Mouse (Mus musculus) forebrain, embryonic 11.5 days (tissue): ENCODE measurements around the gene Pafah2. TPM values are rescaled to one million over a fixed set of nuclear protein-coding genes. Genes with fewer than 3 reads are reported as not detected.

Experiments
- ATAC-seq: fragments of 200-750 bp; cut with Nextera tagmentation; replicated peaks from 2 replicates; pipeline ENCODE4 v1.8.0; 2017; ENCODE audit warnings: moderate TSS enrichment; ENCODE audit not compliant: low FRiP score
- DNase-seq: peaks from one replicate; pipeline ENCODE4 v3.0.0-alpha.2; 2017; ENCODE audit warnings: low spot score
- H3K27ac ChIP-seq: fragments of 300-500 bp; sonication (generic); 2 replicates; pipeline ENCODE4 v1.5.1; 2014; ENCODE audit warnings: low read depth, low read length
- H3K27me3 ChIP-seq: fragments of 300-500 bp; sonication (generic); 2 replicates; pipeline ENCODE4 v1.6.1; 2014; ENCODE audit warnings: mild to moderate bottlenecking, low read length, mixed read lengths; ENCODE audit not compliant: control insufficient read depth, insufficient read depth
- H3K36me3 ChIP-seq: fragments of 300-500 bp; sonication (generic); 2 replicates; pipeline ENCODE4 v1.6.1; 2014; ENCODE audit warnings: mild to moderate bottlenecking, low read length, moderate library complexity, mixed read lengths; ENCODE audit not compliant: control insufficient read depth, insufficient read depth
- H3K4me1 ChIP-seq: fragments of 300-500 bp; sonication (generic); replicated peaks from 2 replicates; pipeline ENCODE4 v1.6.1; 2014; ENCODE audit warnings: low read length, mixed read lengths; ENCODE audit not compliant: control insufficient read depth, insufficient read depth
- H3K4me2 ChIP-seq: fragments of 300-500 bp; sonication (generic); 2 replicates; pipeline ENCODE4 v1.6.1; 2014; ENCODE audit warnings: low read depth, mild to moderate bottlenecking, low read length, moderate library complexity, mixed read lengths; ENCODE audit not compliant: severe bottlenecking
- H3K4me3 ChIP-seq: fragments of 300-500 bp; sonication (generic); 2 replicates; pipeline ENCODE4 v1.5.1; 2014; ENCODE audit warnings: low read depth, low read length
- H3K9ac ChIP-seq: fragments of 300-500 bp; sonication (generic); 2 replicates; pipeline ENCODE4 v1.6.1; 2014; ENCODE audit warnings: low read length
- H3K9me3 ChIP-seq: fragments of 300-500 bp; sonication (generic); 2 replicates; pipeline ENCODE4 v1.6.1; 2016; ENCODE audit warnings: low read length, mixed read lengths; ENCODE audit not compliant: control insufficient read depth
- whole genome bisulfite sequencing: fragments of 180-500 bp; shearing (Covaris S2); extraction: QIAGEN DNeasy Blood & Tissue Kit; methylation state at CpG from one replicate; pipeline ENCODE4 v1.1.7; 2014; 5-methylcytosine and 5-hydroxymethylcytosine counted together
- polyA plus RNA-seq: library from polyadenylated mRNA; unstranded; fragments of >200 nt; fragmentation: Nextera tagmentation; extraction: Ambion mirVana; gene quantifications from 2 replicates; pipeline ENCODE4 v1.2.1, GENCODE M21; 2014

Pafah2 gene
- polyA plus RNA-seq: 7.2 and 8.8 TPM in 2 replicates

DNA sequence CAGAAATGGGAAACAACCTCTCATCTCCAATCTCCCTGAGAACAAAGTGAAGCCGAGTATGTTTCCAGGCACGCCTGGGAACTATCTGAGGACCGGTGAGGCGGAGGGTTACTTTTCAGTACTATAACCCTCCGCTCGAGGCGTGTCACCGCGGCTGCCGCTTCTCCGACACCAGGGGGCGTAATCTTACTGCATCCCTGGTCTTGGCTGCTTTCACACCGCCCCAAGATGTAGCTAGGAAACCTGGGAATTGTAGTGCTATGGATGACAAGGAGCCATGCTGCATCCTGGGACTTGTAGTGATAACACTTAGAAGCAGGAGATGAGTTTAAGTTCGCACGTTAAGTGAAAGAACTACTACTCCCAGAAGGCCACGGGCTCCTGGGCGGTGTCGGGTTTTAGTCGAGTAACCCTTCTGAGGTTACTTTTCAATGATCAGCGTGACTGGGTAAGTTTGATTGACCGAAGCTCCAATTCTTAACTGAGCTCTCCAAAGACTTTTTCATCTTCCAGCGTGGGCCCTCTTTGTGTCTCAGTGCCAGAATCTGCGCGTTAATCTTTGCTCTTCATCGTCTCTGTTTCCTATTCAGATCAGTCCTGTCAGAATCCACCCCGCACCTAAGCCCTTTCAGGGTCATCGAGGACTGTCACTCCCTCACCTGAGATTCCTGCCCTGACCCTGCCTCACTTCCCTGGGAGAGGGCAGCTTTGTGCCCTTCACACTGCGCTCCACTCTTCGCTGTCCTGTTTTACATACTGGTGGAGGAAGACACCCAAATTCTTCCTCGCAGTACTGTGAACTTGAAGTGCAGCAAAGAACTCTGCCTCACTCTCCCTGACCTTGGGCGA, at the start of gene Pafah2:
Pafah2 (plus strand) TSS at position 344 of the 849 bp plus-strand sequence.
- WGBS: 1% methylated on average over 31 of the region's 31 CpGs

DNA sequence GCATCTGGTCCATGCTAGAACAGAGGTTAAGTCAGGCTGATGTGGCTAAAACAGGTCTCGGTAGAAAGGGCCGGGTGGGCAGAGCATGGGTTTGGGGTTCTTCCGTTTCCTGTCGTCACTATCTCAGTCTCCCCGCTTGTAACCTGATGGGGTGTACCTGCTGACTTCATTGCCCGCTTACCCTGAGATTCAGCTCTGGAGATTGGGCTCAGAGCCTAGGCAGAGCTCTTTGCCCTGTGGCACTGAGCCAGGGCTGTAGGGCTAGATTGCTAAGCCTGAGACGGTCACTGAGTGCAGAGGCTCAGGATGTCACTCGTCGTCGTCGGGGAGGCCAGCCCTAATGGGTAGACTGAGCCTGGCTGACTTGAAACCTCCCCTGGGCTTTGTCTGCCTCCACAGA, 48.0 kb upstream of the Pafah2 start:
- ATAC-seq (no peak), DNase-seq (no peak)
- H3K27me3 ChIP-seq: peaks cover 15% of the 10 kb centered on the region
- H3K4me2 ChIP-seq: no peak overlapping the region
- no peak overlapping the region for H3K9ac ChIP-seq
- H3K4me3 ChIP-seq: no peak overlapping the region
- no peak overlapping the region for H3K27ac ChIP-seq
- 82% methylated on average over 11 of the region's 11 CpGs for WGBS
- H3K9me3 ChIP-seq: no peaks in the 10 kb centered on the region
- H3K36me3 ChIP-seq: no peaks in the 10 kb centered on the region
- peaks cover 5% of the 10 kb centered on the region; the same call in 1 of the 2 replicates for H3K4me1 ChIP-seq

More for the DNA sequence above, at the start of gene Pafah2:
- Histone ChIP-seq H3K9me3 (peaks cover 2% of the 10 kb centered on the region; the same call in 1 of the 2 replicates), H3K4me3 (peak within 1 kb of the TSS; percentile 47), H3K36me3 (no peaks in the 10 kb centered on the region), H3K4me1 (peaks cover 9% of the 10 kb centered on the region), H3K27me3 (no peaks in the 10 kb centered on the region), H3K9ac (peak within 1 kb of the TSS; percentile 66), H3K4me2 (peak within 1 kb of the TSS; percentile 83), H3K27ac (no peak within 1 kb of the TSS)
- peak; percentile 95 for DNase-seq
- peak; percentile 96 for ATAC-seq

DNA sequence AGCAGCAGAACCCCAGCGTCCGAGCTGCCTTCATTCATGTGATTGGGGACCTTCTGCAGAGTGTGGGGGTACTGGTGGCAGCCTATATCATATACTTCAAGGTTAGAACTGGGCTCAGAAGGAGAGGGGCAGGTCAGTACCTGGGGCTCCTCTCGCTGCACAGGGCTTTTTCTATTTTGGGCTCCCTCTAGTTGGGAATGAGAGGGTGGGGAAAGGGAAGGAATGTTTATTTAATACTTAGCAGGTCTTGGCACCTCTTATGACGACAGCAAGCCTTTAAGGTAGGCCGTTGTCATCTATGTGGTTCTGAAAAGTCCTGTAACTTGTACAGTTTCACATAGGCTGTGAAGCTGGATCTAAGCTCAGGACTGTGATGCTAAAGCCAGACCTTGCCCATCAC, 47.6 kb upstream of the Pafah2 start:
- Histone ChIP-seq H3K27me3 (peaks cover 10% of the 10 kb centered on the region), H3K36me3 (no peaks in the 10 kb centered on the region), H3K4me1 (no peaks in the 10 kb centered on the region), H3K9me3 (no peaks in the 10 kb centered on the region), H3K27ac (no peak overlapping the region), H3K9ac (no peak overlapping the region), H3K4me2 (no peak overlapping the region), H3K4me3 (no peak overlapping the region)
- 81% methylated on average over 5 of the region's 5 CpGs for WGBS
- ATAC-seq (no peak), DNase-seq (no peak)

DNA sequence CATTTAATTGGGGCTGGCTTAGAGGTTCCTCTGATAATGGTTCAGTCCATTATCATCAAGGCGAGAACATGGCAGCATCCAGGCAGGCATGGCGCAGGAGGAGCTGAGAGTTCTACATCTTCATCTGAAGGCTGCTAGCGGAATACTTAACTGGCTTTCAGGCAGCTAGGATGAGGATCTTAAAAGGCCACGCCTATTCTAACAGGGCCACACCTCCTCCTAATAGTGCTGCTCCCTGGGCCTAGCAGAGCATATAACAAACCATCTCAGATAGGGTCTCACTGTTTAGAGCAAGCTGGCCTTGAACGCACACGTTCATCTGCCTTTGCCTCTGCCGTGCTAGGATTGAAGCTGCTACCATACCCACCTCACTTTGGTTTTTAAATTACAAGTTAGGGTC, 46.3 kb upstream of the Pafah2 start:
- Histone ChIP-seq H3K36me3 (no peaks in the 10 kb centered on the region), H3K4me3 (no peak overlapping the region), H3K4me1 (no peaks in the 10 kb centered on the region), H3K27me3 (no peaks in the 10 kb centered on the region; the same call in 1 of the 2 replicates), H3K9ac (no peak overlapping the region), H3K9me3 (no peaks in the 10 kb centered on the region), H3K4me2 (no peak overlapping the region), H3K27ac (no peak overlapping the region)
- WGBS: 84% methylated on average over 7 of the region's 7 CpGs
- no peak for ATAC-seq
- no peak for DNase-seq

DNA sequence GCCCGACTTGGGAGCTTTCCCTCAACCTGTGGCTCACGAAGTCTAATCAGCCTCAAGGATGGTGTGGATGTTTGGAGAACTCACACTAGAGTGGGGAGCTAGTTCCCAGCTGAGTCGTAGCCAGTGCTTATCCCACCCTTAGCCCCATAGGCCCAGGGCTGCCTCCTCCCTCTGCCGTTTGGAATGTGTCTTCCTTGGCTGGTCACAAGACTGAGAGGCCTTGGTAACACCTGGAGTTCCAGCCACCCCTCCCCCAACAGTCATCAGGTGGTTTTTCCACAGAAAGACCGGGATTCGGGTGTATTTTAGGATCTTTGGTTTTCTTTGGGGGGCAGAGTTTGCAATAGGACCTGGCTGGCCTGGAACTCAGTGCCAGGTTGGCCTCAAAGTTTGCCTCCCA, 45.5 kb upstream of the Pafah2 start:
- DNase-seq (no peak), ATAC-seq (no peak)
- H3K4me3 ChIP-seq: no peak overlapping the region
- no peak overlapping the region for H3K27ac ChIP-seq
- no peak overlapping the region for H3K9ac ChIP-seq
- no peak overlapping the region for H3K4me2 ChIP-seq
- H3K36me3 ChIP-seq: no peaks in the 10 kb centered on the region
- H3K27me3 ChIP-seq: no peaks in the 10 kb centered on the region; the same call in 1 of the 2 replicates
- H3K9me3 ChIP-seq: no peaks in the 10 kb centered on the region
- 87% methylated on average over 6 of the region's 6 CpGs for WGBS
- H3K4me1 ChIP-seq: no peaks in the 10 kb centered on the region

DNA sequence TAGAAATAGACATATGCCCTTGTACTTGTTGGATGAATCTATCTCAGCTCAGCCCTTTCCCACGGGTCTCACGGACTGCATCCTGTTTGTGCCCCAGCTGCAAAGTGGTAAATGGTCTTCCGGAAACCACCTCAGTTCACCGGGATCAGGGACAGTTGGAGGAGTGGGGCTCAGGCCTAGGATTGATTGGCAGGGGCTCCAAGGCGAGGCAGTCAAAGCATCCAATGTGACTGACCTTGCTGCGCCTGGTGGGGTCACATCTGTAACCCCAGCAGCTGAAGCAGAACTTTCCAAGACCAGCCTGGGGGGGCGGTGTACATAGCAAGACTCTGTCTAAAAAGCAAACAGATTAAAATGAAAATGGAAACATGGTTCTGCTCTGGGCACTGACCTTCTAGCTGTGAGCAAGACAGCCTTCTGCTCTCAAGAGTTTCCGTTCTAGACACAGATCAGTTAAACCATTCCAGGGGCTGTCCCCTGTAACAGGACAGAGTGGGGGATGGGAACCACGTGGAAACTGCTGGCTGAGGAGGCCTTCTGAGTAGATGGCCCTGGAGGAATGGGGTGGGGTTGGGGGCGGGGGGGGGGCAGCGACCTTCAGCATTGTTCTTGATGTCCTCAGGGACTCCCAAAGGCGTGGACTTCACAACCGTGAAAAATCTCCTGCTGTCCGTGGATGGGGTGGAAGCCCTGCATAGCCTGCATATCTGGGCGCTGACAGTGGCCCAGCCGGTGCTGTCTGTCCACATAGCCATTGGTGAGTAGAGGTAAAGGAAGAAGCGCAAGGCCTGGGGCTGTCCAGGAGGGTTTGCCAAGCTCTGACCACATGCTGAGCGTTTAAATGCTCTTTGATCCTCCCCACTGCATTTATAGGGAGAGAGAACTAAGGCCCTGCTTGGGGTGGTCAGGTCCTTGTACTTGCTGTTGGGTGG, 44.5 kb upstream of the Pafah2 start:
- WGBS: 69% methylated on average over 18 of the region's 18 CpGs
- H3K27ac ChIP-seq: no peak overlapping the region
- H3K27me3 ChIP-seq: no peaks in the 10 kb centered on the region
- H3K4me2 ChIP-seq: no peak overlapping the region
- H3K36me3 ChIP-seq: no peaks in the 10 kb centered on the region
- H3K4me3 ChIP-seq: no peak overlapping the region
- no peak overlapping the region for H3K9ac ChIP-seq
- H3K9me3 ChIP-seq: no peaks in the 10 kb centered on the region
- no peaks in the 10 kb centered on the region for H3K4me1 ChIP-seq
- DNase-seq (no peak), ATAC-seq (no peak)

DNA sequence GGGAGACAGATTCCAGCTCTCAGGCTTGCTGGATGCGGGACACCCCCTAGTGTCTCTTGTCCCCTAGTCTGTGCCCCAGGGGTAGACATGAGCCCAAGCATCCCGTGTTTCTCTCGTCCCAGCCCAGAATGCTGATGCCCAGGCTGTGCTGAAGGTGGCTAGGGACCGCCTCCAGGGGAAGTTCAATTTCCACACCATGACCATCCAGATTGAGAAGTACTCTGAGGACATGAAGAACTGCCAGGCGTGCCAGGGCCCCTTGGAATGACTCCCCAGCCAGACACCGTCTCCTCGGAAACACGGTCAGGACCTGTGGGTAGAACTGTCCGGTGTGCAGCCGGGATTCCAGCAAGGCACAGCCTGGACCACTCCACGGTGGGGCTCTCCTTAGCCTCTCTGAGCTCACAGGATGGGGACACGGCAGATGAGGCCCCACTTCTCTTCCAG, 43.8 kb upstream of the Pafah2 start:
- Histone ChIP-seq H3K9ac (no peak overlapping the region), H3K36me3 (no peaks in the 10 kb centered on the region), H3K27me3 (peaks cover 3% of the 10 kb centered on the region; the same call in 1 of the 2 replicates), H3K4me3 (no peak overlapping the region), H3K9me3 (no peaks in the 10 kb centered on the region), H3K4me1 (0 out of 2 replicates have a peak, but pooled peaks cover 2% of the 10 kb centered on the region), H3K27ac (no peak overlapping the region), H3K4me2 (no peak overlapping the region)
- WGBS: 83% methylated on average over 12 of the region's 12 CpGs
- DNase-seq (no peak), ATAC-seq (no peak)

DNA sequence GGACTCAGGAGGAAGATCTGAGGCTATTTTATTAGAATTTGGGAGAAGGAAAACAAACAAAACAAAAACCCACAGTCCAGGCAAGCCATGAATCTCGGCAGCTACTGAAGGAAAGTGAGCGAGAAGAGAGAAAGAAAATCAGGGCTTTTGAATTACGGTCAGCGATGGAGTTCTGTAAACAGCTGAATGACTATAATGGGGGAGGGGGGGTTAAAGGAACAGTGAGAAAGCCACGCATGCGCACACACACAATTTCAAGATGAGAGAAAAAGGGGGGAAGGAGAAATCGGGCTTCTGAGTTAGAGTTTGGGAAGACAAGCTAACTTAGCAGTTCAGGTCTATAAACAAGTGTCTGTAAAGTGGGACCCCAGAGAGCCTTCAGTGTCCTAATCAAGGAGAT, 43.2 kb upstream of the Pafah2 start:
- ATAC-seq (no peak), DNase-seq (no peak)
- 84% methylated on average over 7 of the region's 7 CpGs for WGBS
- no peaks in the 10 kb centered on the region for H3K9me3 ChIP-seq
- no peaks in the 10 kb centered on the region for H3K36me3 ChIP-seq
- H3K9ac ChIP-seq: no peak overlapping the region
- H3K27ac ChIP-seq: no peak overlapping the region
- 0 out of 2 replicates have a peak, but pooled peaks cover 2% of the 10 kb centered on the region for H3K4me1 ChIP-seq
- peaks cover 5% of the 10 kb centered on the region for H3K27me3 ChIP-seq
- no peak overlapping the region for H3K4me2 ChIP-seq
- no peak overlapping the region for H3K4me3 ChIP-seq
